ENCODE assay signal across 8 mouse cellular contexts in the genomic region with DNA sequence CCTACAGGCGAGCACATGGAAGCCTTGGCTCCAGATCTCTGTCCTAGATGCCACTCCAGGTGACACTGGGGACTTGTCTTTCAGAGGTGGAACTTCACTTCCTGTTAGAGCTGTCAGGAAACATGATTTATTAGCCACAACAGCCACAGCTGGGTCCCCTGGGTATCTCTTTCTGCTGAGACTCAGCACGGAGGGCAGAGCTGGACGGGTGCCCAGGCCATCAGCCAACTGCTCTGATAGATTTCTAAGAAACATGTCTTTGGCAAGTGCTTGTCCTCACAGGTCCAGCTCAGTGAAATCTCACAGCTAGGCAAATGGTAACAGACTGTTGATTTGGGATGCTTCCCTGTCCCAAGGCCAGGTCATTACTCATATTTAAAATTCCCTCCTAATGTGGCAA. TPM values are rescaled to one million over a fixed set of nuclear protein-coding genes. Genes with fewer than 3 reads are reported as not detected.
DNase-seq lines count a peak whose midpoint lies in the region; ATAC-seq lines count a peak whose summit lies in the region.

No protein-coding gene starts in this region.

- H3K36me3 ChIP-seq in hindbrain, embryonic 15.5 days = no peaks in the 10 kb centered on the region
- H3K36me3 ChIP-seq in hindbrain, embryonic 13.5 days = no peaks in the 10 kb centered on the region
- no peaks in the 10 kb centered on the region for H3K36me3 ChIP-seq in intestine, embryonic 16.5 days (ENCODE audit: control insufficient read depth, insufficient read depth, low read length)

- H3K27ac ChIP-seq in hindbrain, embryonic 15.5 days (replicated peaks) = no peak overlapping the region
- H3K27ac ChIP-seq in hindbrain, embryonic 13.5 days = no peak overlapping the region
- H3K27ac ChIP-seq in intestine, embryonic 16.5 days (ENCODE audit: low read length) = no peak overlapping the region

- peak; percentile 87 for DNase-seq in 3T3-L1 (ENCODE audit: low read depth, low spot score)
- DNase-seq in adrenal gland, postnatal 25 days = peak; percentile 71
- peak; percentile 87 to 89 for DNase-seq in heart, postnatal 10 days
- no peak for DNase-seq in c-Kit-positive CD71-positive TER-119-positive erythroid progenitor cells, embryonic 14.5 days (ENCODE audit: low spot score)

- H3K9ac ChIP-seq in hindbrain, embryonic 15.5 days = no peak overlapping the region
- H3K9ac ChIP-seq in hindbrain, embryonic 13.5 days = no peak overlapping the region
- H3K9ac ChIP-seq in intestine, embryonic 16.5 days (ENCODE audit: low read depth, low read length) = no peak overlapping the region

- 37% methylated on average over 3 of the region's 3 CpGs for WGBS in hindbrain, embryonic 15.5 days
- 35% methylated on average over 3 of the region's 3 CpGs for WGBS in hindbrain, embryonic 13.5 days
- WGBS in intestine, embryonic 16.5 days = 56% methylated on average over 3 of the region's 3 CpGs

- ATAC-seq in hindbrain, embryonic 15.5 days (ENCODE audit: low FRiP score, low read depth) = peak; percentile 38; the same call in 1 of the 2 replicates
- no peak for ATAC-seq in hindbrain, embryonic 13.5 days (ENCODE audit: low FRiP score)
- no peak for ATAC-seq in monocyte, adult 5-6 weeks (replicated peaks; ENCODE audit: insufficient number of reproducible peaks, low FRiP score, low TSS enrichment, poor library complexity, severe bottlenecking)
- ATAC-seq in intestine, embryonic 16.5 days = no peak

- intact Hi-C loops in heart, postnatal 10 days (cut with DNase I) = no loop called here

- no peaks in the 10 kb centered on the region for H3K4me1 ChIP-seq in hindbrain, embryonic 15.5 days (replicated peaks)
- peaks cover 6% of the 10 kb centered on the region; the same call in 1 of the 2 replicates for H3K4me1 ChIP-seq in hindbrain, embryonic 13.5 days (replicated peaks)
- 0 out of 2 replicates have a peak, but pooled peaks cover under 1% of the 10 kb centered on the region for H3K4me1 ChIP-seq in intestine, embryonic 16.5 days (ENCODE audit: control insufficient read depth, insufficient read depth, low read length)

- H3K9me3 ChIP-seq in hindbrain, embryonic 15.5 days = no peaks in the 10 kb centered on the region
- no peaks in the 10 kb centered on the region for H3K9me3 ChIP-seq in hindbrain, embryonic 13.5 days
- H3K9me3 ChIP-seq in intestine, embryonic 16.5 days (ENCODE audit: control insufficient read depth, low read length) = no peaks in the 10 kb centered on the region

- H3K4me2 ChIP-seq in hindbrain, embryonic 15.5 days = no peak overlapping the region
- no peak overlapping the region for H3K4me2 ChIP-seq in hindbrain, embryonic 13.5 days
- no peak overlapping the region for H3K4me2 ChIP-seq in intestine, embryonic 16.5 days (ENCODE audit: low read depth, low read length)

- no peak overlapping the region for H3K4me3 ChIP-seq in hindbrain, embryonic 15.5 days
- H3K4me3 ChIP-seq in hindbrain, embryonic 13.5 days = no peak overlapping the region
- H3K4me3 ChIP-seq in intestine, embryonic 16.5 days (ENCODE audit: low read length) = no peak overlapping the region

- H3K27me3 ChIP-seq in hindbrain, embryonic 15.5 days = no peaks in the 10 kb centered on the region
- H3K27me3 ChIP-seq in hindbrain, embryonic 13.5 days = no peaks in the 10 kb centered on the region
- no peaks in the 10 kb centered on the region for H3K27me3 ChIP-seq in intestine, embryonic 16.5 days (replicated peaks; ENCODE audit: control insufficient read depth, insufficient read depth, low read length)

RNA-seq across cellular contexts. Expression of a gene that starts 24.2 kb away (rescaled TPM):
- polyA plus RNA-seq in hindbrain, embryonic 15.5 days (2015; fragmentation: Nextera tagmentation; extraction: Ambion mirVana) = 33.0 and 33.8 TPM in 2 replicates
- 30.1 and 30.7 TPM in 2 replicates for polyA plus RNA-seq in hindbrain, embryonic 13.5 days (2015; fragmentation: Nextera tagmentation; extraction: Ambion mirVana)
- 74.8 and 76.1 TPM in 2 replicates for total RNA-seq in adrenal gland, postnatal 25 days (2021)
- 10 to 100 TPM; 52.5 to 62.2 TPM for total RNA-seq in heart, postnatal 10 days (2021)
- total RNA-seq in monocyte, adult 5-6 weeks (2017) = 6.5 to 9.8 TPM (median 8.2 TPM) in 3 replicates
- 7.3 and 7.8 TPM in 2 replicates for polyA plus RNA-seq in intestine, embryonic 16.5 days (2015; fragmentation: Nextera tagmentation; extraction: Ambion mirVana)

RNA-seq across cellular contexts. Expression of a gene that starts 36.5 kb away (rescaled TPM):
- polyA plus RNA-seq in hindbrain, embryonic 15.5 days (2015; fragmentation: Nextera tagmentation; extraction: Ambion mirVana) = not detected in 2 replicates
- not detected in 2 replicates for polyA plus RNA-seq in hindbrain, embryonic 13.5 days (2015; fragmentation: Nextera tagmentation; extraction: Ambion mirVana)
- not detected in 2 replicates for total RNA-seq in adrenal gland, postnatal 25 days (2021)
- under 1 TPM in 1 of 2 experiments, not detected in 1; 0.31 TPM for total RNA-seq in heart, postnatal 10 days (2021)
- total RNA-seq in monocyte, adult 5-6 weeks (2017) = not detected in 3 replicates
- not detected in 2 replicates for polyA plus RNA-seq in intestine, embryonic 16.5 days (2015; fragmentation: Nextera tagmentation; extraction: Ambion mirVana)
